Mouse (Mus musculus) liver, embryonic 11.5 days (tissue): Measurements from ENCODE around the gene Ntmt1. TPM values are rescaled to one million over a fixed set of nuclear protein-coding genes. Genes with fewer than 3 reads are reported as not detected.

Experiments used
- ATAC-seq: fragments of 200-750 bp; cut with Nextera tagmentation; replicated peaks from 2 replicates; pipeline ENCODE4 v1.8.0; 2017; ENCODE audit warnings: moderate number of reproducible peaks, mild to moderate bottlenecking, moderate TSS enrichment, moderate library complexity; ENCODE audit not compliant: low FRiP score
- DNase-seq: peaks from one replicate; pipeline ENCODE4 v3.0.0-alpha.2; 2017; ENCODE audit warnings: low spot score
- H3K27ac ChIP-seq: fragments of 300-500 bp; sonication (generic); 2 replicates; pipeline ENCODE4 v1.5.1; 2014; ENCODE audit warnings: mild to moderate bottlenecking, low read depth, low read length, control low read depth
- H3K27me3 ChIP-seq: fragments of 300-500 bp; sonication (generic); replicated peaks from 2 replicates; pipeline ENCODE4 v1.6.1; 2014; ENCODE audit warnings: low read length, mixed read lengths; ENCODE audit not compliant: control insufficient read depth, insufficient read depth
- H3K36me3 ChIP-seq: fragments of 300-500 bp; sonication (generic); 2 replicates; pipeline ENCODE4 v1.6.1; 2014; ENCODE audit warnings: mild to moderate bottlenecking, low read length, moderate library complexity, mixed read lengths; ENCODE audit not compliant: control insufficient read depth, insufficient read depth
- H3K4me1 ChIP-seq: fragments of 300-500 bp; sonication (generic); replicated peaks from 2 replicates; pipeline ENCODE4 v1.6.1; 2014; ENCODE audit warnings: low read length, mixed read lengths; ENCODE audit not compliant: control insufficient read depth, insufficient read depth
- H3K4me2 ChIP-seq: fragments of 300-500 bp; sonication (generic); 2 replicates; pipeline ENCODE4 v1.6.1; 2014; ENCODE audit warnings: mild to moderate bottlenecking, control low read depth, moderate library complexity
- H3K4me3 ChIP-seq: fragments of 300-500 bp; sonication (generic); 2 replicates; pipeline ENCODE4 v1.5.1; 2014; ENCODE audit warnings: low read depth, low read length, control low read depth
- H3K9ac ChIP-seq: fragments of 300-500 bp; sonication (generic); 2 replicates; pipeline ENCODE4 v1.6.1; 2014; ENCODE audit warnings: low read depth, low read length, control low read depth
- H3K9me3 ChIP-seq: fragments of 300-500 bp; sonication (generic); 2 replicates; pipeline ENCODE4 v1.6.1; 2016; ENCODE audit warnings: low read length, inconsistent platforms, mixed read lengths; ENCODE audit not compliant: control insufficient read depth
- WGBS: fragments of 180-500 bp; shearing (Covaris S2); extraction: QIAGEN DNeasy Blood & Tissue Kit; methylation state at CpG from one replicate; pipeline ENCODE4 v1.1.7; 2014; 5-methylcytosine and 5-hydroxymethylcytosine counted together
- polyA plus RNA-seq: library from polyadenylated mRNA; unstranded; fragments of >200 nt; fragmentation: Nextera tagmentation; extraction: Ambion mirVana; gene quantifications from 2 replicates; pipeline ENCODE4 v1.2.1, GENCODE M21; 2014

Ntmt1 gene
- polyA plus RNA-seq, 1 experiment from 2014 or later, result 85.2 TPM

DNA sequence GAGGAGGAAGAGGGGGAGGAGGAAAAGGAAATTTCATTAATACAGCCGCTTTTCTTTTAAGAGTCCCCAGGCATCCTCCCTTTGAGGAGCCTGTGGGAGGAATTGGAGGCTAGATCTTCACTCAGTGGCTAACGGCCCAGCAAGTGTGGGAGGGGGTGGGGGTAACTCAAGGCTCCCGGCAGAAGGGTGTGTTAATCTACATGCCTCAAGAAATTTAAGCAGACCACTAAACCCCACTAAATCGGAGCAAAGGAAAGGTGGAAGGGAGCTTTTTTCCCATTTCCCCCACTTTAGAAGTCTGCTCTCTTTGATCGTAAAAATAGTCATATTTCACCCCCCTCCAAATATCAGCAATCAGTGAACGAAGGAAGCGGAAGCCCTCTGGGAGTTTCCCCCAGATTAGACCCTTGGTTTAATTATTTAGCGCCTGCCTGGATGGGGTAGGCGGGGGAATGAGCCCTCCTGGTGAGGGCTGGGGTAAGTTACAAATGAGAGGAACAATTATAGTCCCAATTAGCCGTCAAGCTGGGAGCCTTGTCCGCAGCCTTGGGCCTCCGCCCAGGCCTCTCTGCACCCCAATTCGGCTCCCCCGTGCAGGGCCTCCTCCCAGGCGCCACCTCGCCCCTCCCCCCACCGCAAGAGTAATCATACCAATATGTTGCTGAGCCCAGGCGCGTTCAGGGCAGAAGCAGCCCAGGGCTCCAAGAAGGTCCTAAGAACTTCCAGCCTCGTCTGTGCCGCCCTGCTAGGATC is 28.8 kb downstream of the Ntmt1 start:
- 21% methylated on average over 21 of the region's 21 CpGs for WGBS
- Histone ChIP-seq H3K4me1 (peaks cover 6% of the 10 kb centered on the region), H3K4me3 (no peak overlapping the region), H3K27ac (no peak overlapping the region; the same call in 1 of the 2 replicates), H3K9ac (no peak overlapping the region), H3K27me3 (no peaks in the 10 kb centered on the region), H3K9me3 (no peaks in the 10 kb centered on the region), H3K4me2 (peak overlapping the region; percentile 28), H3K36me3 (no peaks in the 10 kb centered on the region)
- DNase-seq, result no peak
- ATAC-seq, result no peak

DNA sequence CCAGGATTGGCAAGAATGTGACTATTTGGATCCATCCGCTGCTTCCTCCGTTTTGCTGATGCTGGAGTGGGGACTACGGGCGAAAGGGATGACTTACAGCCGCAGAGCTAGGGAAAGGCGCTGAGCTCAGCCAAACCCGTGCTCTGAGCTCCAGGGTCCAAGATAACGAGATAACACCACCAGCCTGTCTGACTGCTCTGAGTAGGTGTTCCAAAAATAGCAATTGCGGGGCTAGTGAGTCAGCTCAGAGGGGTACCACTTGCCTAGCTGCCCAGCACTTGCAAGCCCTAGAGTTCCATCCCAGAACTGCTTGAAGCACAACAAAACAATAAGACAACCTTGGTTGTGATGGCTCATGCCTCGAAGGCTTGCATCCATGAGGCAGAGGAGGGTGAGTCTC is 35.0 kb downstream of the Ntmt1 start:
- ATAC-seq (no peak), DNase-seq (no peak)
- Histone ChIP-seq H3K27ac (no peak overlapping the region), H3K27me3 (peaks cover 49% of the 10 kb centered on the region), H3K4me2 (no peak overlapping the region; the same call in 1 of the 2 replicates), H3K9ac (no peak overlapping the region), H3K9me3 (no peaks in the 10 kb centered on the region), H3K36me3 (no peaks in the 10 kb centered on the region), H3K4me1 (peaks cover 14% of the 10 kb centered on the region; the same call in 1 of the 2 replicates), H3K4me3 (no peak overlapping the region)
- 31% methylated on average over 10 of the region's 10 CpGs for WGBS

DNA sequence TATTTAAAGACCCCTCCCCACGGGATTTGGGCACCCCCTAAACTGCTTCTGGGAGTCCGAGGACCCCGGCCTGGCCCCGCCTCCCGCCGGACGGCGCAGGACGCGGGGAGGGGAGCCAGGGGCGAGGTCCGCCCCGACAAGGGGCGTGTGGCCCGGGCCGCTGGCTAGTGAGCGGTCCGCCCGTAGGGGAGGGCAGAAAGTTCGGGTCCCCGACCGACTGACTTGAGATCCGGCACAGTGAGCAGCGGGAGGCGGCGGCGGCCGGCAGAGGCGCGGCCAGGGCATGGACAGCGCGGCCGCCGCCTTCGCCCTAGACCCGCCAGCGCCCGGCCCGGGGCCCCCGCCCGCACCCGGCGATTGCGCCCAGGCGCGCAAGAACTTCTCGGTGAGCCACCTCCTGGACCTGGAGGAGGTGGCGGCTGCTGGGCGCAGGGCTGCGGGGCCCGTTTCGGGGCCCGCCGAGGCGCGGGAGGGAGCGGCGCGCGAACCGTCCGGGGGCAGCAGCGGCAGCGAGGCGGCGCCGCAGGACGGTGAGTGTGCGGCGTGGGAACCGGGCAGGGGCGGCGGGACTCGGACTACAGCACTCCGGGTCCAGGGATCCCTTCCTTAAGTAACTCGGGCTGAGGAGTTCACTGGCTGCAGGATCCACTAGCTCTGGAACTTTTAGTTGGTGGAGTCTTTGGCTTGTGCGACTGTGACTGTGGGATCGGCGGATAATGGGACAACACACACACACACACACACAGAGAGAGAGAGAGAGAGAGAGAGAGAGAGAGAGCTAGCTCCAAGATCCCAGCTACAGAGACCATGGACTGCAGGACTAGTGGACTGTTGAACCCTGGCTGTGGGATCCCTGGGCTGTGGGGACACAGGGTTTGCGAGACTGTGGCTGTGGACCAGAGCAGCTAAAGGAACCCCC is 37.8 kb downstream of the Ntmt1 start:
- Histone ChIP-seq H3K4me3 (peak overlapping the region; percentile 59), H3K9me3 (no peaks in the 10 kb centered on the region), H3K4me1 (peaks cover 14% of the 10 kb centered on the region; the same call in 1 of the 2 replicates), H3K9ac (peak overlapping the region; percentile 55), H3K4me2 (peak overlapping the region; percentile 69), H3K27ac (no peak overlapping the region), H3K36me3 (no peaks in the 10 kb centered on the region), H3K27me3 (peaks cover 49% of the 10 kb centered on the region)
- 2% methylated on average over 80 of the region's 80 CpGs for WGBS
- ATAC-seq, result no peak
- DNase-seq, result no peak

DNA sequence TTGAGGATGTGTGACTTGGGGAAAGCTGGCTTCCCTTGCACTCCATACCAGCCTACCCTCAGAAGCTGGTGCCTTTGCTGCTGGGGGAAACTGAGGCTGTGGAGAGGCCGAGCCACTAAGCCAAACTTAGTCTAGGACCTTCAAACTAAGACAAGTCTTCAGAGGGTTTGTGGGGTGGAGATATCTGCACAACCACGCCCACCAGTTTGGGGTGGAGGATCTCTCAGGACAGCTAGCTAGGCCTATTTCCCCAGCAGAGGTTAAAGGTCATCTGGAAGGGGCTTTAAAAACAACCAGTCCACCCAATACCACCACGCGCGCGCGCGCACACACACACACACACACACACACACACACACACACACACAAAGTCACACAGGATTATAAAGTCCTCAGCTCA is 38.6 kb downstream of the Ntmt1 start:
- Histone ChIP-seq H3K9ac (no peak overlapping the region), H3K27ac (no peak overlapping the region), H3K9me3 (no peaks in the 10 kb centered on the region), H3K4me1 (peaks cover 17% of the 10 kb centered on the region; the same call in 1 of the 2 replicates), H3K4me3 (peak overlapping the region; percentile 59), H3K27me3 (peaks cover 51% of the 10 kb centered on the region), H3K4me2 (peak overlapping the region; percentile 69), H3K36me3 (no peaks in the 10 kb centered on the region)
- no peak for ATAC-seq
- DNase-seq, result no peak
- WGBS, result 60% methylated on average over 8 of the region's 8 CpGs

DNA sequence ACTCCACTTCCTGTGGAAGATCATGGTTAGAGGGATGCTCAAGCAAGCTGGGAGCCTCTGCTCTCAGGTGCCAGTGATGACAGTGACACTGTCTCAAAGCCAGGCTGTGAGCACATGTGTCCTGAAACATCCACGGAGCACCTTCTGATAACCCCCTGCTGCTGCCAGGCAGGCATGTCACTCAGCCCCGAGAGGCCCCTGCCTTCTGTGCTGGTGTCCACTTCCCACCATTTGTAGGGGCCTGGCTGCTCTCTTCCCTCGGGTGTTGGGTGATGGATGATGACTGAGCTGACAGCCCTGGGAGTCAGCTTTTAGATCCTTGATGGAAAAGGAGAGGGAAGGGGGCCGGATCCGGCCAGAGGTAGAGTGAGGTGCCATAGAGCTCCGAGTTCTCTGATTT is 39.1 kb downstream of the Ntmt1 start:
- H3K9me3 ChIP-seq, result no peaks in the 10 kb centered on the region
- DNase-seq, result no peak
- H3K27ac ChIP-seq, result no peak overlapping the region
- peaks cover 51% of the 10 kb centered on the region for H3K27me3 ChIP-seq
- peak overlapping the region; percentile 69; the same call in 1 of the 2 replicates for H3K4me2 ChIP-seq
- ATAC-seq, result no peak
- H3K36me3 ChIP-seq, result no peaks in the 10 kb centered on the region
- 26% methylated on average over 6 of the region's 6 CpGs for WGBS
- peak overlapping the region; percentile 3; the same call in 1 of the 2 replicates for H3K4me3 ChIP-seq
- peaks cover 17% of the 10 kb centered on the region; the same call in 1 of the 2 replicates for H3K4me1 ChIP-seq
- H3K9ac ChIP-seq, result no peak overlapping the region

DNA sequence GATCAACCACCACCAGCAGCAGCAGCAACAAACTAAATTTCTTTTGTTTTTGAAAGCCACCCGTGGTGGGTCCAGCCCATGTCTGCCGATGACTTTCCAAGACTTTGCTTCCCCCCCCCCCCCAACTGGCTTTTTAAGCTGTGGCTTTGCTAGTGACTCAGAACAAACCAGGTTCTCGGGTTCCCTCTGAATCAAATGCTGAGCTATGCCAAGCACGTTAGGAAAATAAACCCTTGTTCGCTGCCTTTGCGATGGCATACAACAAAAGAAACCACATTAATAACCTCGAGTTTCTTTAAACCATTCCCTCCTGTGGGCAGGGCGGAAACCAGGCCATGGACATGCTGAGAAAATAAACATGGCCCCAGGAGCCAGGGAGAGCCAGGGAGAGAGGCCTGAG is 40.6 kb downstream of the Ntmt1 start:
- WGBS, result 69% methylated on average over 8 of the region's 8 CpGs
- Histone ChIP-seq H3K4me3 (no peak overlapping the region), H3K9me3 (no peaks in the 10 kb centered on the region), H3K4me1 (peaks cover 17% of the 10 kb centered on the region), H3K27me3 (peaks cover 51% of the 10 kb centered on the region), H3K4me2 (no peak overlapping the region), H3K27ac (no peak overlapping the region), H3K9ac (no peak overlapping the region), H3K36me3 (no peaks in the 10 kb centered on the region)
- DNase-seq (no peak), ATAC-seq (no peak)

DNA sequence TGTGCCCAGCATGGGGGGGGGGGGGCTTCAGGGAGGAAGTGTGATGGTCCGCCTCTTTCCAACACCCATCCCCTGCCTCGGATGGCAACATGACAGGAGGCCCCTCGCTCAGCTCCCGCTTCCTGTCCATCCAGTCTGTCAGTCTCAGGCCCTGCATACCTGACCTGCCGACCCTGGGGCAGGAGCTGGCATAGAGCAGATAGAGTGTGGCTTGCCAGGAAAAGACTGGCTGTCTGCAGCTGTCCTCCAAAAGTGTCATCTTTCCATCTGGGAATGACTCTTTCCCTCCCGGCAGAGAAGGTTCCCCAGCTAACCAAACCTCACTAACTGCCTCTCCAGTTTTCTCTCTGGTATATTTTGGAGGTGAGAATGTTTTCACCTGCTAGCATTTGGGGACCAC is 43.0 kb downstream of the Ntmt1 start:
- peaks cover 34% of the 10 kb centered on the region for H3K27me3 ChIP-seq
- 37% methylated on average over 6 of the region's 6 CpGs for WGBS
- H3K4me3 ChIP-seq, result no peak overlapping the region
- H3K4me2 ChIP-seq, result no peak overlapping the region
- H3K36me3 ChIP-seq, result no peaks in the 10 kb centered on the region
- H3K27ac ChIP-seq, result no peak overlapping the region
- no peaks in the 10 kb centered on the region for H3K9me3 ChIP-seq
- DNase-seq (no peak), ATAC-seq (no peak)
- H3K4me1 ChIP-seq, result peaks cover 15% of the 10 kb centered on the region
- no peak overlapping the region for H3K9ac ChIP-seq

DNA sequence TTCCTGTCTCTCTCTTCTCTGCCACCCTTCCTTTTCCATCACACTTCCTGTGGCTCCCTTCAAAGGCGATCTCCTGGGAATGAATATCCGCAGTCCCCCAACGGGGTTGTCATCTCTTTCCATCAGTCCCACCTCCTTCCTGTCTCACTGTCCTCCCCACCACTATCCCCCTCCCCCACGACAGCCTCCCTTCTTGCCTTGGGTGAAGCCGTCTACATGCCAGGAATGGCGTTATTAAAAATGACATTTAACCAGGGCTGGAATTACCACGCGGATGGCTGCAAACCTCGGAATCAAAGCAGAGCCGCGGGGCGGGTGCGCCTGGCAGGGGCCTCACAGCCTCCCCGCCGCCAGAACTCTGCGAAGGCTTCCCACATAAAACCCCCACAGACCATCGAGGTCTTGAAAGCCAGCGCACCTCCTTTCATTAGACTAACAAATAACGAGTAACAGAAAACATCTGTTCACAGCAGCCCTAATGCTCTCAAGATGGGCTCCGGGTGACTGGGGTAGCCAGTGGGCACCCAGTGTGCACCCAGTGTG is 45.2 kb downstream of the Ntmt1 start:
- no peaks in the 10 kb centered on the region for H3K9me3 ChIP-seq
- no peaks in the 10 kb centered on the region for H3K36me3 ChIP-seq
- 29% methylated on average over 20 of the region's 20 CpGs for WGBS
- H3K4me3 ChIP-seq, result no peak overlapping the region
- no peak overlapping the region for H3K9ac ChIP-seq
- DNase-seq (no peak), ATAC-seq (no peak)
- no peak overlapping the region for H3K27ac ChIP-seq
- peaks cover 16% of the 10 kb centered on the region for H3K27me3 ChIP-seq
- peaks cover 6% of the 10 kb centered on the region; the same call in 1 of the 2 replicates for H3K4me1 ChIP-seq
- no peak overlapping the region for H3K4me2 ChIP-seq
